Mouse (Mus musculus) urinary bladder, adult 18-20 months (tissue): Measurements from ENCODE around the gene Megf11.
A peak's percentile ranks its signal among the peaks of the same experiment; 100 is the strongest.
"Not testable (repeated sequence)": the region's sequence is repeated elsewhere in the genome, so short reads cannot be mapped to it uniquely, and the experiment has no call there.

ENCODE experiments used
- DNase-seq, 2 experiments: peaks; one replicate each; pipeline ENCODE4 v3.0.0; 2022; ENCODE audit warnings: low spot score in 2 of 2, mixed read lengths in 2 of 2

The Megf11 gene

GRCm38 (mm10) chr9:64645462-64645861, 260.0 kb downstream of the Megf11 start:
- no peak for DNase-seq

GRCm38 (mm10) chr9:64649393-64649792, 264.0 kb downstream of the Megf11 start:
- no peak for DNase-seq

GRCm38 (mm10) chr9:64649892-64650291, 264.5 kb downstream of the Megf11 start:
- DNase-seq: no peak

GRCm38 (mm10) chr9:64651181-64651580, 265.8 kb downstream of the Megf11 start:
- DNase-seq: no peak

GRCm38 (mm10) chr9:64651689-64652088, 266.3 kb downstream of the Megf11 start:
- DNase-seq: no peak

- DNase-seq: no peak
These were observed 266.7 kb downstream of the Megf11 start for GRCm38 (mm10) chr9:64652138-64652537.

GRCm38 (mm10) chr9:64652841-64653361, 267.5 kb downstream of the Megf11 start:
- DNase-seq: no peak

- DNase-seq: no peak
These were observed 269.3 kb downstream of the Megf11 start for GRCm38 (mm10) chr9:64654723-64655122.

- DNase-seq: no peak
These were observed 271.2 kb downstream of the Megf11 start for GRCm38 (mm10) chr9:64656613-64657012.

- no peak for DNase-seq
These were observed 274.8 kb downstream of the Megf11 start for GRCm38 (mm10) chr9:64660222-64660621.

GRCm38 (mm10) chr9:64664612-64665011, 279.2 kb downstream of the Megf11 start:
- DNase-seq: no peak

GRCm38 (mm10) chr9:64666549-64666948, 281.1 kb downstream of the Megf11 start:
- DNase-seq: no peak

GRCm38 (mm10) chr9:64667513-64667912, 282.1 kb downstream of the Megf11 start:
- DNase-seq: no peak

GRCm38 (mm10) chr9:64668001-64668400, 282.6 kb downstream of the Megf11 start:
- no peak for DNase-seq

GRCm38 (mm10) chr9:64671341-64672319, 286.2 kb downstream of the Megf11 start:
- DNase-seq: not testable (repeated sequence)

GRCm38 (mm10) chr9:64687122-64688014, 301.9 kb downstream of the Megf11 start:
- no peak for DNase-seq

- DNase-seq: no peak
These were observed 302.6 kb downstream of the Megf11 start for GRCm38 (mm10) chr9:64688015-64688394.

GRCm38 (mm10) chr9:64690771-64691170, 305.3 kb downstream of the Megf11 start:
- DNase-seq: no peak

- DNase-seq: peak; percentile 15 to 41
These were observed 305.8 kb downstream of the Megf11 start for GRCm38 (mm10) chr9:64691176-64691575.

- no peak for DNase-seq
These were observed 307.7 kb downstream of the Megf11 start for GRCm38 (mm10) chr9:64693094-64693493.

- no peak for DNase-seq
These were observed 309.8 kb downstream of the Megf11 start for GRCm38 (mm10) chr9:64695266-64695665.

GRCm38 (mm10) chr9:64696404-64696803, 311.0 kb downstream of the Megf11 start:
- DNase-seq: no peak
